Mouse (Mus musculus) G1E (cell line): ENCODE data around the gene Btbd2.

Source experiments
- CTCF ChIP-seq: IDR thresholded peaks from 2 replicates; pipeline ENCODE4 v1.5.1; 2012; ENCODE audit warnings: low read depth, low read length, inconsistent platforms, mixed read lengths
- GATA1 ChIP-seq: IDR thresholded peaks from 2 replicates; pipeline ENCODE4 v1.6.1; 2012; ENCODE audit warnings: borderline replicate concordance, low read length, inconsistent platforms, mixed read lengths
- GATA2 ChIP-seq: IDR thresholded peaks from 2 replicates; pipeline ENCODE4 v1.6.1; 2012; ENCODE audit warnings: low read depth, low read length, inconsistent platforms, borderline replicate concordance
- POLR2AphosphoS5 ChIP-seq: IDR thresholded peaks from 2 replicates; pipeline ENCODE4 v1.6.1; 2012; ENCODE audit warnings: low read depth, low read length, inconsistent platforms; ENCODE audit not compliant: insufficient replicate concordance
- TAL1 ChIP-seq: conservative IDR thresholded peaks from 2 replicates; pipeline ENCODE4 v1.6.1; 2012; ENCODE audit warnings: low read depth, low read length, inconsistent platforms, mixed read lengths

DNA sequence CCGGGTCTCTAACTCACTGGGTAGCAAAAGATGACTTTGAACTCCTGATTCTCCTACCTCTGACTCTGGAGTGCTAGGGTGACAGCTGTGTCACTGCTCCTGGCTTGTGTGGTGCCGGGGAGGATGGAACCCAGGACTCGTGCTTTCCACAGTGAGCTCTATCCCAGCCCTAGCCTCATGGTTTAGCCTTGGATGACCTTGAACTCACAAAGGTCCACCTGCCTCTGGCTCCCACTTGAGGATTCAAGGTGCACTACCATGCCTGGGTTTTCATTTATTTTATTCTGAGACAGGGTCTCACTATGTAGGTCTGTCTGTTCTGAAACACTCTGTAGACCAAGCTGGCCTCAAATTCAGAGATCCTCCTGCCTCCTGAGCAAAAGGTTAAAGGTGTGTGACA, 43.0 kb downstream of the Btbd2 start:
- TF ChIP-seq POLR2AphosphoS5: no peak
- no peak for TF ChIP-seq CTCF
- TF ChIP-seq GATA1: no peak
- TF ChIP-seq TAL1: no peak
- no peak for TF ChIP-seq GATA2
